Mouse (Mus musculus) MEL (cell line): ENCODE results near the gene Elovl5. TPM values are rescaled to one million over a fixed set of nuclear protein-coding genes. Genes with fewer than 3 reads are reported as not detected.

Source experiments
- DNase-seq: peaks from one replicate; pipeline ENCODE4 v3.0.0; 2011; ENCODE audit warnings: low read depth, low spot score
- H3K27ac ChIP-seq: 2 replicates; pipeline ENCODE4 v1.5.1; 2012; ENCODE audit warnings: low read depth, mild to moderate bottlenecking, control low read depth, low read length, moderate library complexity; ENCODE audit not compliant: control insufficient read depth
- H3K27me3 ChIP-seq, 2 experiments: fragments of 150-350 bp in 1 of 2; sonication (generic) in 1 of 2; 2 replicates each; pipeline ENCODE4 v1.6.1; 2012; ENCODE audit warnings: low read length in 2 of 2, mild to moderate bottlenecking in 2 of 2, improper control_type of control experiment in 1 of 2, moderate library complexity in 1 of 2; ENCODE audit not compliant: insufficient read depth in 2 of 2, control insufficient read depth in 1 of 2
- H3K36me3 ChIP-seq, 2 experiments: 2 replicates each; pipeline ENCODE4 v1.6.1; 2012 to 2014; ENCODE audit warnings: low read length in 2 of 2, improper control_type of control experiment in 1 of 2, inconsistent platforms in 1 of 2, mild to moderate bottlenecking in 1 of 2; ENCODE audit not compliant: insufficient read depth in 2 of 2, control insufficient read depth in 1 of 2
- H3K4me1 ChIP-seq, 2 experiments: fragments of 150-350 bp in 1 of 2; sonication (generic) in 1 of 2; 2 replicates each; pipeline ENCODE4 v1.6.1; 2012; ENCODE audit warnings: low read length in 2 of 2, improper control_type of control experiment in 1 of 2, mild to moderate bottlenecking in 1 of 2; ENCODE audit not compliant: insufficient read depth in 2 of 2, control insufficient read depth in 1 of 2
- H3K4me3 ChIP-seq, 2 experiments: fragments of 150-350 bp in 1 of 2; sonication (generic) in 1 of 2; 2 replicates each; pipeline ENCODE4 v1.5.1; 2012; ENCODE audit warnings: low read depth in 2 of 2, low read length in 2 of 2, mild to moderate bottlenecking in 2 of 2, moderate library complexity in 2 of 2, control low read depth in 1 of 2, improper control_type of control experiment in 1 of 2; ENCODE audit not compliant: control insufficient read depth in 1 of 2, insufficient read depth in 1 of 2
- H3K79me2 ChIP-seq: 2 replicates; pipeline ENCODE4 v1.6.1; 2012; ENCODE audit warnings: mild to moderate bottlenecking, low read length, moderate library complexity; ENCODE audit not compliant: control insufficient read depth, poor library complexity, insufficient read depth
- H3K9ac ChIP-seq: 2 replicates; pipeline ENCODE4 v1.6.1; 2012; ENCODE audit warnings: low read depth, mild to moderate bottlenecking, control low read depth, low read length, moderate library complexity; ENCODE audit not compliant: control insufficient read depth, poor library complexity, severe bottlenecking
- H3K9me3 ChIP-seq: fragments of 150-350 bp; sonication (generic); replicated peaks from 2 replicates; pipeline ENCODE4 v1.6.1; 2012; ENCODE audit warnings: mild to moderate bottlenecking, low read length, improper control_type of control experiment, moderate library complexity; ENCODE audit not compliant: insufficient read depth
- CHD2 ChIP-seq: IDR thresholded peaks from 2 replicates; pipeline ENCODE4 v1.6.1; 2011; ENCODE audit warnings: low read length, improper control_type of control experiment
- CTCF ChIP-seq, 3 experiments: IDR thresholded peaks in 2 of 3; conservative IDR thresholded peaks in 1 of 3; 2 replicates each; pipeline ENCODE4 v1.5.1; 2011 to 2012; ENCODE audit warnings: low read length in 3 of 3, low read depth in 2 of 3, mild to moderate bottlenecking in 2 of 3, improper control_type of control experiment in 1 of 3, inconsistent platforms in 1 of 3, mixed read lengths in 1 of 3, moderate library complexity in 1 of 3; ENCODE audit not compliant: control insufficient read depth in 1 of 3, insufficient read depth in 1 of 3, poor library complexity in 1 of 3, severe bottlenecking in 1 of 3
- E2F4 ChIP-seq: IDR thresholded peaks from 2 replicates; pipeline ENCODE4 v1.6.1; 2011; ENCODE audit warnings: low read depth, low read length, improper control_type of control experiment, borderline replicate concordance
- ETS1 ChIP-seq: IDR thresholded peaks from 2 replicates; pipeline ENCODE4 v1.6.1; 2012; ENCODE audit warnings: low read depth, mild to moderate bottlenecking, inconsistent platforms, low read length, improper control_type of control experiment, moderate library complexity
- GABPA ChIP-seq: IDR thresholded peaks from 2 replicates; pipeline ENCODE4 v1.6.1; 2012; ENCODE audit warnings: low read depth, mild to moderate bottlenecking, inconsistent platforms, low read length, improper control_type of control experiment, moderate library complexity
- MAZ ChIP-seq: IDR thresholded peaks from 2 replicates; pipeline ENCODE4 v1.6.1; 2012; ENCODE audit warnings: low read depth, mild to moderate bottlenecking, inconsistent platforms, low read length, improper control_type of control experiment
- MYB ChIP-seq: IDR thresholded peaks from 2 replicates; pipeline ENCODE4 v1.6.1; 2011; ENCODE audit warnings: mild to moderate bottlenecking, low read depth, low read length, improper control_type of control experiment
- MYC ChIP-seq: IDR thresholded peaks from 2 replicates; pipeline ENCODE4 v1.6.1; 2011; ENCODE audit warnings: low read depth, mild to moderate bottlenecking, low read length, improper control_type of control experiment, moderate library complexity
- NRF1 ChIP-seq: IDR thresholded peaks from 2 replicates; pipeline ENCODE4 v1.6.1; 2014; ENCODE audit warnings: low read depth, mild to moderate bottlenecking, inconsistent platforms, low read length, improper control_type of control experiment, moderate library complexity; ENCODE audit not compliant: poor library complexity, insufficient read depth, severe bottlenecking
- POLR2A ChIP-seq, 2 experiments: IDR thresholded peaks; 2 replicates each; pipeline ENCODE4 v1.6.1; 2011 to 2012; ENCODE audit warnings: low read length in 2 of 2, mild to moderate bottlenecking in 2 of 2, control low read depth in 1 of 2, improper control_type of control experiment in 1 of 2, low read depth in 1 of 2, moderate library complexity in 1 of 2; ENCODE audit not compliant: control insufficient read depth in 1 of 2, insufficient read depth in 1 of 2, poor library complexity in 1 of 2
- SIN3A ChIP-seq: IDR thresholded peaks from 2 replicates; pipeline ENCODE4 v1.6.1; 2012; ENCODE audit warnings: low read length, improper control_type of control experiment, inconsistent platforms
- TCF12 ChIP-seq: IDR thresholded peaks from 2 replicates; pipeline ENCODE4 v1.6.1; 2014; ENCODE audit warnings: low read depth, mild to moderate bottlenecking, inconsistent platforms, low read length, improper control_type of control experiment, moderate library complexity
- UBTF ChIP-seq: IDR thresholded peaks from 2 replicates; pipeline ENCODE4 v1.6.1; 2012; ENCODE audit warnings: low read depth, mild to moderate bottlenecking, inconsistent platforms, low read length, improper control_type of control experiment, moderate library complexity, borderline replicate concordance; ENCODE audit not compliant: insufficient read depth
- USF1 ChIP-seq: IDR thresholded peaks from 2 replicates; pipeline ENCODE4 v1.6.1; 2014; ENCODE audit warnings: low read depth, mild to moderate bottlenecking, inconsistent platforms, low read length, improper control_type of control experiment, moderate library complexity
- polyA plus RNA-seq, 2 experiments: library from polyadenylated mRNA; stranded (reverse) in 1 of 2; unstranded in 1 of 2; fragments of >175 nt in 1 of 2; fragments of >200 nt in 1 of 2; gene quantifications; 2 replicates each; pipeline versions ENCODE4 v1.2.1 to v1.2.4; 2012; ENCODE audit warnings: low replicate concordance in 2 of 2, low read depth in 1 of 2; ENCODE audit not compliant: insufficient read length in 2 of 2, insufficient read depth in 1 of 2, missing spikeins in 1 of 2
- total RNA-seq: library from RNA; depleted of rRNA; stranded (reverse); fragments of 300-350 nt; gene quantifications from 2 replicates; pipeline ENCODE4 v1.2.3, GENCODE M21; 2012

The Elovl5 gene
- total and polyA plus RNA-seq, 3 experiments, result 52.3 to 73.0 (median 58.3) TPM

DNA sequence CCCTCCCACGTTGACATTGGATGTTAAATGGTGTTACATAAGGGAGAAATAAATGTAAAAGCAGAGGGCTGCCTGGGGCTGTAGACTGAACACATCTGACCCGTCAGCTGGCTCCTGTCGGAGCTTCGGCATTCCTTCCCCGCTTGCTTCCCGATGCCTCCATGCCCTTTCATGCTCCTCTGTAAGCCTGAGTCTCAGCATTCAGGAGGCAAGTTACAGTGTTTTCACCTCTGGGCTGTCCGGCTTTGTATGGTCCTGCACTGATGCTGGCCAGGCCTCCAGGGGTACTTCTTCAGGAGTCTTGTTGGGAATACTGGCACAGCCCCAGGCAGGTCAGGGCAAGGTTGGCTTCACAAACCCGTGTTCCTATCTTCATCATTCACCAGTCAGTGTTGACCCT is 72.5 kb downstream of the Elovl5 start:
- DNase-seq, result no peak
- H3K4me1 ChIP-seq, result peaks cover 6 to 9% of the 10 kb centered on the region in 2 experiments
- no peak overlapping the region for H3K4me3 ChIP-seq
- TF ChIP-seq CTCF (IDR thresholded peaks at IDR 0.05 in 2 of 3, conservative IDR thresholded peaks at IDR 0.05 in 1 of 3; ENCODE audit: control insufficient read depth in 1 of 3, insufficient read depth in 1 of 3, low read depth in 2 of 3, low read length in 3 of 3, poor library complexity in 1 of 3, severe bottlenecking in 1 of 3), result no peak
- no peaks in the 10 kb centered on the region for H3K27me3 ChIP-seq
- no peak overlapping the region for H3K9ac ChIP-seq
- H3K27ac ChIP-seq, result no peak overlapping the region
- H3K9me3 ChIP-seq, result no peaks in the 10 kb centered on the region
- H3K79me2 ChIP-seq, result no peaks in the 10 kb centered on the region
- peaks cover 0 to 9% of the 10 kb centered on the region in 2 experiments; a peak in 3 of 4 replicates for H3K36me3 ChIP-seq

DNA sequence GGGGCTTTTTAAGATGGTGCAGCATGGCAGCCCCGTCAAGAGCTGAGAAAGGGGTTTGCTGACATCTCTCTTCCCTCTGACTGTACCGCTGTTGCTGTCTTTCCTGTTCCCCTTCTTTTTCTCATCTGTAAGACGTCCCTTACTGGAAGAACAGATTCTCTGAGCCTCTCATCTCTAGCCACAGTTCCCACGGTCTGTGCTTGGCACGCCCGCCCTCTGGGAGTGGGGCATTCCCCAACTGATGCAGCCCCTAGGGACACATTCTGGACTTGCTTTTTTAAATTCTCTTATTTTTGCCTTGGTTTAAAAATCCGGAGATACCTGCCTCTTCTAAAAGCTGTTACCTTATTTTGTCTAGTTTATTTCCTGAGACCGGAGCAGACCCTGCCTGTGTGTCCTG is 73.1 kb downstream of the Elovl5 start:
- peaks cover 0 to 9% of the 10 kb centered on the region in 2 experiments; a peak in 2 of 4 replicates for H3K36me3 ChIP-seq
- no peak for DNase-seq
- peaks cover 6 to 9% of the 10 kb centered on the region in 2 experiments for H3K4me1 ChIP-seq
- no peak overlapping the region for H3K4me3 ChIP-seq
- no peak overlapping the region for H3K27ac ChIP-seq
- H3K9me3 ChIP-seq, result no peaks in the 10 kb centered on the region
- H3K9ac ChIP-seq, result no peak overlapping the region
- no peaks in the 10 kb centered on the region for H3K79me2 ChIP-seq
- TF ChIP-seq MYB, result no peak
- no peak for TF ChIP-seq NRF1
- no peaks in the 10 kb centered on the region for H3K27me3 ChIP-seq

DNA sequence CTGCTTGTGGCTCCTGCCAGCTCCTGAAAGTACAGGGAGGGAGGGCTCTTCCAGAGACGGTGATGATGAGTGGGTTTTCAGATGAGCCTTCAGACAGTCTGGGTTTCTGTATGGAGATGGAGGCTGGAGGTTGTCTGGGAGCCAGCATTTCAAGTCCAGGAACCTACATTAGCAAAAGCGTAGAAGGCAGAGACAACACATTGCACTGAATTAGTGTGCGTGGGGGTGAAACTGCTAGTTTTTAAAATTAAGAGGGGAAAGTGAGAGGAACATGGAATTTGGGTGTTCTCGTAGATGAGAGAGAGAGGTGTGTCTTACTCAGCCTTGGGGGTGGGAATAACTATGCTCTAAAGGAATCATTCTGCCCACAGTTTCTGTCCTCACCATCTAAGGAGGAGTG is 74.5 kb downstream of the Elovl5 start:
- Histone ChIP-seq H3K27ac (no peak overlapping the region), H3K27me3 (no peaks in the 10 kb centered on the region), H3K9me3 (no peaks in the 10 kb centered on the region), H3K4me1 (peaks cover 6 to 9% of the 10 kb centered on the region in 2 experiments), H3K79me2 (no peaks in the 10 kb centered on the region), H3K36me3 (peaks cover 0 to 9% of the 10 kb centered on the region in 2 experiments; a peak in 2 of 4 replicates), H3K9ac (no peak overlapping the region), H3K4me3 (no peak overlapping the region)
- no peak for DNase-seq
- TF ChIP-seq CHD2 (no peak), MYB (no peak), GABPA (no peak), UBTF (no peak), MYC (no peak), USF1 (no peak), POLR2A (IDR thresholded peaks at IDR 0.05; ENCODE audit: control insufficient read depth in 1 of 2, insufficient read depth in 1 of 2, low read depth in 1 of 2, low read length in 2 of 2, poor library complexity in 1 of 2) (no peak), ETS1 (no peak), TCF12 (no peak), MAZ (no peak), SIN3A (no peak), E2F4 (no peak)
